Mouse (Mus musculus): ENCODE results near the gene Slc24a3. TPM values are rescaled to one million over a fixed set of nuclear protein-coding genes. Genes with fewer than 3 reads are reported as not detected.

Gene Slc24a3
- polyA plus RNA-seq, 1 experiment from 2014 or later, result 2.5 TPM

DNA sequence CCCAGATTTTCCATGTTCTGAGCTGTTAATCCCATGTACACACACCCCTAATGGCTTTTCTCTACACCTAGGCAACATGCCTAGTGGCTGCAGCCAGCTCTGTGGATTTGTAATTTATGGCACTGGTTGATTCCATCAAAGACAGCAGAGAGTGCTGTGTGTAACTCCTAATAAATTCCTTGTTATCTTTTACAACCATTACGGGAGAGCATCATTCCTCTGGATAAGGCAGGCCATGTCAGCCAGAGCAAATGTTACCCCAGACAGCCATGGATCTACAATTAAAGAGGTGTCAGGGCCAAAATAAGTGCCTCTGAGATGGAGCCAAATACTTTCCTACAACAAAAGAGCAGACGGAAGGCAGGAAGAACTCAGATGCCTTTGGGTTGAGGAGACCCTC lies 49.0 kb downstream of the Slc24a3 start:
- no peak overlapping the region for H3K27ac ChIP-seq
- no peak overlapping the region for H3K4me2 ChIP-seq
- ATAC-seq (ENCODE audit: low FRiP score), result no peak
- H3K27me3 ChIP-seq, result no peaks in the 10 kb centered on the region
- no peaks in the 10 kb centered on the region for H3K36me3 ChIP-seq (replicated peaks)
- WGBS, result 94% methylated on average over 2 of the region's 2 CpGs
- no peaks in the 10 kb centered on the region for H3K9me3 ChIP-seq
- no peaks in the 10 kb centered on the region for H3K4me1 ChIP-seq
- no peak overlapping the region for H3K9ac ChIP-seq
- H3K4me3 ChIP-seq (replicated peaks), result no peak overlapping the region

DNA sequence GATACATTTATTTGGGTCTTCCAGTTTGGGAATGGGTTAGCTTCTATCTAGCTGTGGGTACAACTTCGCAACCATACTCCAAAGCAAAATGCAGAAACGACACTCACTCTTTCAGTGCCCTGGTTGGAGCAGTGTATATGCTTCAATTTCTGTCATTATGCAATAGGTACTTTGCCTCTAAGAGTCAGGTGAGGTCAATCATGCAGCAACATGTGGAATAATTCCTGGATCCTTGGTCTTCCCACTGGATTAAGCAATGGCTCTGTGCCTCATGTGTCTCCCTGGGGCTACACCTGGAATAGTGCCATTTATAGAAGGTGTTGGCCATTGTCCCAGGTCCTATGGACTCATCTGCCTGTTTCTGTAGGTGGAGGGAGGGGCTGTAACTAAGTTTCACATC lies 49.9 kb downstream of the Slc24a3 start:
- Histone ChIP-seq H3K4me1 (no peaks in the 10 kb centered on the region), H3K27ac (no peak overlapping the region), H3K9ac (no peak overlapping the region), H3K27me3 (no peaks in the 10 kb centered on the region), H3K36me3 (replicated peaks) (no peaks in the 10 kb centered on the region), H3K4me3 (replicated peaks) (no peak overlapping the region), H3K4me2 (no peak overlapping the region), H3K9me3 (no peaks in the 10 kb centered on the region)
- no peak for ATAC-seq (ENCODE audit: low FRiP score)
- 91% methylated on average over 2 of the region's 2 CpGs for WGBS

DNA sequence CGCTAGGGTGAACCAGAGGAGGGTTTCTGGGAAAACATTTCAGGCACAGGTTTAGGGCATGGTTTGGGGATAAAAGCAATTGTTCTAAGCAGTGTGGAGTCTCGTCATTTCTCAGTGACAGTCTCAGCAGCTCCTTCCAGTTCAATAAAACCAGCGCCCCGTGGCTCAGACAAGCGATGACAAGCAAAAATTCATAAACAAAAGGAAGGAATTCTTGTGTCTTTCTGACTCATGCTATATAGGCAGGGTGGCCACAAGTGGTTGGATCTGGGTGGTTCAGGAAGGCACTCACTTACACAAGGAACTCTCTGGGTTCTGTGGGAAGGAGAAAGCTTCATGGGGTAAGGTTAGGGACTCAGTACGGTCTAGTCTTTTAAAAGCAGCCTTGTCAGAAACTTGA lies 51.7 kb downstream of the Slc24a3 start:
- Histone ChIP-seq H3K27ac (no peak overlapping the region), H3K36me3 (replicated peaks) (no peaks in the 10 kb centered on the region), H3K4me1 (no peaks in the 10 kb centered on the region), H3K27me3 (no peaks in the 10 kb centered on the region), H3K4me3 (replicated peaks) (no peak overlapping the region), H3K4me2 (no peak overlapping the region), H3K9ac (no peak overlapping the region), H3K9me3 (no peaks in the 10 kb centered on the region)
- WGBS, result 84% methylated on average over 6 of the region's 6 CpGs
- no peak for ATAC-seq (ENCODE audit: low FRiP score)

DNA sequence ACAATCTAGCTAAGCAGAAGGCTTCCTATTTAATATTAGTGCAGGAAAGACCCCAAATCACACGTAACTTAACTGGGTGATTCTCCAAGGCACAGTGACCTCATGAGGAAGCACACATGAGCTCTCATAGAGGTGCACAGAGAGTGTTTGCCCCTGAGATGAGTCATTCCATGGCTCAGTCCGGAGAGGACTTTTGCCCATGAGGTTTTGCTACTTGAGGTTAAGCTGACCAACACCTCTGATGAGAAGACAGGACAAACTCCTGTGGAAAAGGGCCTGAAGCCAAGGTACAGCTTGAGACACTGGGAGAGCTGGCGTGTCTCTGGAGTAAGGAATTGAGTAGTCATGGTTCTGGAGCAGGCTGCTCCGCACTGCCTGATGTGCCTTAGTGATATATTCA lies 56.1 kb downstream of the Slc24a3 start:
- Histone ChIP-seq H3K27me3 (no peaks in the 10 kb centered on the region), H3K9me3 (no peaks in the 10 kb centered on the region), H3K36me3 (replicated peaks) (no peaks in the 10 kb centered on the region), H3K9ac (no peak overlapping the region), H3K4me2 (no peak overlapping the region), H3K4me1 (no peaks in the 10 kb centered on the region), H3K4me3 (replicated peaks) (no peak overlapping the region), H3K27ac (no peak overlapping the region)
- 87% methylated on average over 4 of the region's 4 CpGs for WGBS
- no peak for ATAC-seq (ENCODE audit: low FRiP score)

DNA sequence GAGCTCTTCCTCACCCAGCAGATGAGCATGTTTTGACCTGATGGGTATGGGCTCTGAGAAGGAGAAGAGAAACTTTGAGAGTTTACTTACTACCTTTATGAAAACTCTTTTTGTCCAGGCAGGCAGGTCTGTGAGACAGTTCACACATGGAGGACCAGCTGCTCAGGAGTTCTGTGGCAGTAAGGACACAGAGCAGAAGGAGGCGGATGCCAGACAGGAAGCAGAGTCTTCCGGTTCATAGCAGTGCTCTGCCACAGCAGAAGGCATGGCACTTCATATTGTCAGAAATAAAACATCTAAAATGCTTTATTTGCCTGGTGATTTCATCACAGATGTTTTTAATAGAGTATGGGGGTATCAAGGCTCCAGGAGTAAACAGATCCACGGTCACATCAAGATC lies 58.1 kb downstream of the Slc24a3 start:
- H3K9me3 ChIP-seq, result no peaks in the 10 kb centered on the region
- H3K27ac ChIP-seq, result no peak overlapping the region
- no peaks in the 10 kb centered on the region for H3K27me3 ChIP-seq

DNA sequence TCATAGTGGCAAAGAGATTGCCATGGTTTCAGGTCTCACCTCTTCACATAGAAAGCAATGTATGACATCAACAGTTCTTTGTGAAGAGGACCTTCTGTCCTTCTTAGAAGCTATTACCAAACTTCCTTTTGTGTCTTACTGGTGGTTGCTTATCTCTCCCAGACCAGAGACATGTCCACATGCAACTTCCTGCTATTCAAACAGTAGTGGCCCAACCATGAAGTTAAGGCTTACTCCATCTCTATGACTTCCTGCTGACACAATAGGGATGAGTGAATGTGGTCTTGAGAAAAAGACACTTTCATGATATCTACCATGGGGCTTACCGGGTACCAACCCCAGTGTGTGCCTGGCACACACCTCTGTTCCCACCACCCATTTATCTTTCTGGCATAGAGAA lies 58.5 kb downstream of the Slc24a3 start:
- Histone ChIP-seq H3K4me2 (no peak overlapping the region), H3K27me3 (no peaks in the 10 kb centered on the region), H3K4me3 (replicated peaks) (no peak overlapping the region), H3K9me3 (no peaks in the 10 kb centered on the region), H3K4me1 (no peaks in the 10 kb centered on the region), H3K36me3 (replicated peaks) (no peaks in the 10 kb centered on the region), H3K9ac (no peak overlapping the region), H3K27ac (no peak overlapping the region)
- ATAC-seq (ENCODE audit: low FRiP score), result no peak
- WGBS, result 92% methylated on average over 1 of the region's 1 CpGs

More for the DNA sequence above, 58.1 kb downstream of the Slc24a3 start:
- WGBS, result 88% methylated on average over 3 of the region's 3 CpGs
- Histone ChIP-seq H3K9ac (no peak overlapping the region), H3K4me1 (no peaks in the 10 kb centered on the region), H3K36me3 (replicated peaks) (no peaks in the 10 kb centered on the region), H3K4me2 (no peak overlapping the region), H3K4me3 (replicated peaks) (no peak overlapping the region)
- no peak for ATAC-seq (ENCODE audit: low FRiP score)

DNA sequence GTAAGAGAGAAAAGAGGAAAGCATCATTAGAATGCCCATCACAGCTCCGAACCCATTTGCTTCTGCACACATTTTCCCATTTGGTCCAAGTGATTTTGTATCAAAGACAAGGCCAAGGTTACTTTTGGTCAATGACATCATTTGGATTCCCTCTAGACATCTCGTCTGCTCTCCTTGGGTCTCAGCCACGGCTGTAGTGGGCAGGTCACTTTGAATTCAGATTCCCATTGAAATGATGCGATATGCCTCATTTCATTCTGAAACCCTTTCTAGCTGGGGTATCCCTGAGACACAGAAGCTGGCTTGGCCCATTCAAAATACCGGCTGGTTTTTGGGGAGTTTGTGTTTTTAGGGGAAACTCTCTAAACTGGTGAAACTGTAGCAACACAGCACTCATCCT lies 59.8 kb downstream of the Slc24a3 start:
- no peak for ATAC-seq (ENCODE audit: low FRiP score)
- WGBS, result 84% methylated on average over 5 of the region's 5 CpGs
- Histone ChIP-seq H3K9me3 (no peaks in the 10 kb centered on the region), H3K27me3 (no peaks in the 10 kb centered on the region), H3K4me1 (no peaks in the 10 kb centered on the region), H3K9ac (no peak overlapping the region), H3K4me3 (replicated peaks) (no peak overlapping the region), H3K36me3 (replicated peaks) (no peaks in the 10 kb centered on the region), H3K27ac (no peak overlapping the region), H3K4me2 (no peak overlapping the region)

DNA sequence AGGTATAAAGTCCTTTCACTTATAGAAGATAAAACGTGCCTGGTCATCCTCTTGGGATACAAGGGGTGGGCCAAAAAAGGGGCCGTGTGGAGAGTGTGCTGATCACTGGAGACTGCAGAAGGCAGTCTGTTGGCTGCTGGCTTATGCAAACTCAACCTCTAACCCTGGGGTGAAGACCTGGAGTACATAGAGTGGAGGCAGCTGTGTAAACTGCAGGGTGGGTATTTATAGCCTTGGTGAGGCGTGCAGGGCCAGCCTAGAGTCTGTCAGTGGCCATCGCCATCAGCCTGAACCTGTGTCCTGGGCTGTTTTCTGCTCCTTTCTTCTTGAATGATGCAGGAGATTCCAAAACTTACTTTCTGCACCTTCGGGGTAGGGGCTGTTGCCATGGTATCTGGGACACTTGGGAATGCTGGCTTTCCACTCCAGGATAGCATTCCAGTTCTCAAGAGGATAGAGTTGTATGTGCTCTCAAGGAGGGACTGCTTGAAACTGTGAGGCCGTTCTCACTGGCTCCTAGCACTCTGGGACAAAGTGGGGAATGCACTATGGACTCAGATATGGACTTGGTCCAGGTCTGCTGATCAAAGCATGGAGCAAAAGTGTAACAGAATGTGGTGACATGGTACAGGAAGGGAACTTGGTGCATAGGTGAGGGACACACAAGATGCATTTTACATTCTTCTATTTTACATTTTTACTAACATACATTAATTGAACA lies 65.4 kb downstream of the Slc24a3 start:
- WGBS, result 76% methylated on average over 6 of the region's 6 CpGs

DNA sequence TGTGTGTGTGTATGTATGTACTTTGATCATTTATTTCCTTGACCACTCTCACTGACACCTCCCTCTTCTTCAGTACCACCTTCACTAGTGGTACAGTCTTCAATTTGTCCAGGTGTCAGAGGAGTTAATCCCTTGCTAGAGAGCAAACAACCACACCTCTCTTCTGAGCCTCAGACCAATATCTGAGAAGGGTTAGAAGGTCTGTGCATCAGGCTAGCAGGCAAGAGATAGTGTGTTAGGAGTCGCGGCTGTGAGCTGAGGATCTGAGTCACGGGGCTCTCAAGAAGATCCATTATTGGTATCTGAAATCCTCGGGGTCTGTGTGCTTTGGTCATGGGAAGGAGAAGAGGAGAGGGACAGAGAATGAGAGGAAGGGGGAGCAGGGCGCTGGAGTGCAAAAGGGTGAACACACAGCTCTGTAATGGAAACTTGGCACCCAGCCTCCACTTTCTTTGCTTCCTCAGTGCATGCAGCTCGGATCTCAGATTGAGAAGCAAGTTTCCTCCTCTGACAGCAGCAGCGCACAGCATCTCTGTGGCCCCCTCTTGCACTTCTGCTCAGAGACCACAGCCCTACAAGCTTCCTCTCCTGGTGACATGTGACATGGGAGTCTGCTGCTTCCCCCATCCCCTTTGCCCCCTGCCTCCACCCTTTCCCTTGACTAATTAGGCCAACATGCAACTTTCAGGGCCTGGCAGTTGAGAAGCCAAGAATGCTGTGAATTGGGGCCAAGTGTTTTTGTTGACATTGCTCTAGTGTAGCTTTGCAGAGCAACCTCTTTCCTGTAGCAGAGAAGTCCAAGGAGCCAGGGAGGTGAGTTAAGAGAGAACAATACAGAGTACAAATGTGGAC lies 66.2 kb downstream of the Slc24a3 start:
- Histone ChIP-seq H3K4me2 (no peak overlapping the region), H3K9ac (no peak overlapping the region), H3K27ac (no peak overlapping the region), H3K36me3 (replicated peaks) (no peaks in the 10 kb centered on the region), H3K4me1 (no peaks in the 10 kb centered on the region; the same call in 1 of the 2 replicates), H3K4me3 (replicated peaks) (no peak overlapping the region), H3K9me3 (no peaks in the 10 kb centered on the region), H3K27me3 (no peaks in the 10 kb centered on the region)
- 85% methylated on average over 7 of the region's 7 CpGs for WGBS
- ATAC-seq (ENCODE audit: low FRiP score), result no peak

More for the DNA sequence above, 65.4 kb downstream of the Slc24a3 start:
- ATAC-seq (ENCODE audit: low FRiP score), result no peak
- Histone ChIP-seq H3K9me3 (no peaks in the 10 kb centered on the region), H3K4me2 (no peak overlapping the region), H3K9ac (no peak overlapping the region), H3K36me3 (replicated peaks) (no peaks in the 10 kb centered on the region), H3K4me3 (replicated peaks) (no peak overlapping the region), H3K4me1 (no peaks in the 10 kb centered on the region; the same call in 1 of the 2 replicates), H3K27ac (no peak overlapping the region), H3K27me3 (no peaks in the 10 kb centered on the region)

DNA sequence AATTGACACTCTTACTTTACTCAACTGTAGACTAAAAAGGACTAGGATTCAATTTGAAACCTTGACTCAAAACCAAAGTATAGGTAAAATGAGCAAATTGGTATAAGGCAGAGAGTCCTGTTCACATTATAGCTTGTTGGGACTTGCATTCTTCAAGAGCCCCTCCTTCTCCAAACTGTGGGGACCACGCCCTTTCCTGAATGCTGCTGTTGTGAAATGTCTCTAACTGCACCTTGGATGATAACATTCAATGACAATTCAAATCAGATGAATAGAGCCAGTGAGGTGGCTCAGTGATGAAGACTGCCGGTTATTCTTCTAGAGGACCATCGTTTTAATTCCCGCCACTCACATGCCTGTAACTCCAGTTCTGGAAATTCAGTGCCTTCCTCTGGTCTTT lies 78.8 kb downstream of the Slc24a3 start:
- 90% methylated on average over 4 of the region's 4 CpGs for WGBS
- no peak overlapping the region for H3K9ac ChIP-seq
- H3K4me1 ChIP-seq, result no peaks in the 10 kb centered on the region
- H3K27me3 ChIP-seq, result no peaks in the 10 kb centered on the region
- no peaks in the 10 kb centered on the region for H3K9me3 ChIP-seq
- H3K4me3 ChIP-seq (replicated peaks), result no peak overlapping the region
- H3K4me2 ChIP-seq, result no peak overlapping the region
- H3K36me3 ChIP-seq (replicated peaks), result no peaks in the 10 kb centered on the region
- H3K27ac ChIP-seq, result no peak overlapping the region
- ATAC-seq (ENCODE audit: low FRiP score), result no peak

DNA sequence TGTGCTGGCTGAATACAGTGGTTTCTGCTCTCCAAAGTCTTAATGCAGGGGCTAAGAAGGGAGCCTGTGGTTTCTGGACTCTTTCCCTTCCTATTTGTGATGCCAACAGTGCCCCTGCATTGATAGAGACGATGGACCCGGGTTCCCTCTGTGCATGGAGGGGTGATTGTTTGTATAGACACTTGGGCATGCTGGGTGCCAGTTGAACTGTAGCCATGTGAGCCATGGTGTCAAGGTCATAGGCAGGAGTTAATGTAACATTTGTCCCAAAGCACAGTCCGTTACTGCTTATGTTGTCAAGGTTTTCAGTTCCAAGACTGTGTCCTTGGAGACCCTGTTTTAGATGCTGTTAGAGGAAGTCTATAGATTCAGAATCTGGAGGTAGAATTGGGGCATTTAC lies 80.6 kb downstream of the Slc24a3 start:
- no peak overlapping the region for H3K27ac ChIP-seq
- ATAC-seq (ENCODE audit: low FRiP score), result no peak
- 87% methylated on average over 3 of the region's 3 CpGs for WGBS
- H3K4me1 ChIP-seq, result no peaks in the 10 kb centered on the region
- H3K36me3 ChIP-seq (replicated peaks), result no peaks in the 10 kb centered on the region
- H3K9me3 ChIP-seq, result no peaks in the 10 kb centered on the region
- H3K9ac ChIP-seq, result no peak overlapping the region
- H3K4me2 ChIP-seq, result no peak overlapping the region
- H3K4me3 ChIP-seq (replicated peaks), result no peak overlapping the region
- no peaks in the 10 kb centered on the region for H3K27me3 ChIP-seq

DNA sequence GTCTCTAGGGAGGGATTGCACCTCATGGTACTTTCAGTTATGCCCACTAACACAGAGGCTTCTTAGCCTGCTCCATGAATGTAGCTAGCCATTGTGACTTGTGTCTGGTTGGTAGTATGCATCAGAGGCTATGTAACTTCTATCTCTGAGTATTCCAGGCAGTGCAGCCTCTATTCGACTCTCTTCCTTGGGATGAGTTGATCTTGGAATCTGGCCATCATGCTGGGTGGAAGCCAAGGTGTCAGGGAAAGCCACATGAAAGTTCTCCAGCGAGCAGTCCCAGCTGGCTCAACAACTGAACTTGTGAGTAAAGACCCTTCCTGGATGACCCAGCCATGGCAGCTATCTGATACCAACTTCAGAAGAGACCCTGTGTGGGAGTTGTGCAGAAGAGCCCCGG lies 89.8 kb downstream of the Slc24a3 start:
- Histone ChIP-seq H3K4me1 (no peaks in the 10 kb centered on the region), H3K36me3 (replicated peaks) (no peaks in the 10 kb centered on the region), H3K9ac (no peak overlapping the region), H3K4me3 (replicated peaks) (no peak overlapping the region), H3K9me3 (no peaks in the 10 kb centered on the region), H3K4me2 (no peak overlapping the region), H3K27me3 (no peaks in the 10 kb centered on the region), H3K27ac (no peak overlapping the region)
- ATAC-seq (ENCODE audit: low FRiP score), result no peak
- 79% methylated on average over 3 of the region's 3 CpGs for WGBS

DNA sequence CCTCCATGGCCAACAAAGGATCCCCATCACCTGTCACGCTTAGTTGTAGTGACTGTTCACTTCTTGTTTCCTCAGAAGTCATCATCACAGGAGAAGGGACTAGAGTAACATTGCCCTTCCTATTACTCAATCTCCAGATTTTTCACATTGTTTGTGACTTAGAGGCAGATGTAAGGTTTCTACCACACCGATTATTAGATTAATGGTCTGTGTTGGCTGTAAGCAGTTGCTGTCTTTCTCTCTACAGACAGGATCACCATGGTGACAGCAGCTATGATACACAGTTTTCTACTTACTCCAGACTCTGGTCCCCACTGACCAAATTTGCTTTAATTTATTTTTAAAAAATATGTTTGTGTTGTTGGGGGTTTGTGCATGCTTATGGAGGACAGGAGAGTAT lies 90.3 kb downstream of the Slc24a3 start:
- Histone ChIP-seq H3K4me2 (no peak overlapping the region), H3K9me3 (no peaks in the 10 kb centered on the region), H3K27me3 (no peaks in the 10 kb centered on the region), H3K9ac (no peak overlapping the region), H3K4me3 (replicated peaks) (no peak overlapping the region), H3K4me1 (no peaks in the 10 kb centered on the region), H3K36me3 (replicated peaks) (no peaks in the 10 kb centered on the region), H3K27ac (no peak overlapping the region)
- WGBS, result 91% methylated on average over 2 of the region's 2 CpGs
- no peak for ATAC-seq (ENCODE audit: low FRiP score)

All from forebrain, embryonic 12.5 days (tissue).